Mouse (Mus musculus): ENCODE data around the gene Slc16a10. TPM values are rescaled to one million over a fixed set of nuclear protein-coding genes. Genes with fewer than 3 reads are reported as not detected.

Slc16a10 gene
- polyA plus RNA-seq (2014; fragmentation: Nextera tagmentation; extraction: Ambion mirVana) = 2.2 and 2.7 TPM in 2 replicates

GRCm38 (mm10) chr10:40141864-40142523 is at the start of gene Slc16a10:
Gene Slc16a10 (minus strand): TSS chr10:40142258.
- Histone ChIP-seq H3K4me2 (ENCODE audit: low read length) (peak within 1 kb of the TSS; percentile 84), H3K36me3 (ENCODE audit: control insufficient read depth, insufficient read depth, low read length) (no peaks in the 10 kb centered on the region), H3K27ac (ENCODE audit: low read depth, low read length) (no peak within 1 kb of the TSS), H3K9me3 (replicated peaks; ENCODE audit: control insufficient read depth, low read length) (no peaks in the 10 kb centered on the region), H3K4me1 (ENCODE audit: control insufficient read depth, insufficient read depth, low read length) (no peaks in the 10 kb centered on the region), H3K27me3 (replicated peaks; ENCODE audit: control insufficient read depth, insufficient read depth, low read length) (no peaks in the 10 kb centered on the region; the same call in 1 of the 2 replicates), H3K9ac (ENCODE audit: low read length) (peak within 1 kb of the TSS; percentile 71), H3K4me3 (ENCODE audit: low read depth, low read length) (peak within 1 kb of the TSS; percentile 61)
- DNase-seq (ENCODE audit: low spot score) (peak; percentile 95), ATAC-seq (peak; percentile 99)
- WGBS = under 1% methylated on average over 58 of the region's 76 CpGs

GRCm38 (mm10) chr10:40191338-40191979 is 49.4 kb upstream of the Slc16a10 start:
- WGBS = 70% methylated on average over 22 of the region's 22 CpGs
- no peaks in the 10 kb centered on the region for H3K36me3 ChIP-seq (ENCODE audit: control insufficient read depth, insufficient read depth, low read length)
- no peak for DNase-seq (ENCODE audit: low spot score)

GRCm38 (mm10) chr10:40190871-40191270 is 48.8 kb upstream of the Slc16a10 start:
- H3K4me1 ChIP-seq (ENCODE audit: control insufficient read depth, insufficient read depth, low read length) = no peaks in the 10 kb centered on the region
- DNase-seq (ENCODE audit: low spot score) = no peak
- H3K27ac ChIP-seq (ENCODE audit: low read depth, low read length) = no peak overlapping the region
- no peaks in the 10 kb centered on the region for H3K27me3 ChIP-seq (replicated peaks; ENCODE audit: control insufficient read depth, insufficient read depth, low read length)
- H3K4me3 ChIP-seq (ENCODE audit: low read depth, low read length) = no peak overlapping the region
- 87% methylated on average over 8 of the region's 8 CpGs for WGBS
- no peaks in the 10 kb centered on the region for H3K36me3 ChIP-seq (ENCODE audit: control insufficient read depth, insufficient read depth, low read length)
- ATAC-seq = no peak
- H3K9me3 ChIP-seq (replicated peaks; ENCODE audit: control insufficient read depth, low read length) = no peaks in the 10 kb centered on the region
- H3K4me2 ChIP-seq (ENCODE audit: low read length) = no peak overlapping the region
- H3K9ac ChIP-seq (ENCODE audit: low read length) = no peak overlapping the region

More at GRCm38 (mm10) chr10:40191338-40191979, 49.4 kb upstream of the Slc16a10 start:
- no peak for ATAC-seq
- Histone ChIP-seq H3K4me3 (ENCODE audit: low read depth, low read length) (no peak overlapping the region), H3K9me3 (replicated peaks; ENCODE audit: control insufficient read depth, low read length) (no peaks in the 10 kb centered on the region), H3K4me1 (ENCODE audit: control insufficient read depth, insufficient read depth, low read length) (no peaks in the 10 kb centered on the region), H3K9ac (ENCODE audit: low read length) (no peak overlapping the region), H3K27me3 (replicated peaks; ENCODE audit: control insufficient read depth, insufficient read depth, low read length) (no peaks in the 10 kb centered on the region), H3K4me2 (ENCODE audit: low read length) (no peak overlapping the region), H3K27ac (ENCODE audit: low read depth, low read length) (no peak overlapping the region)

- no peak overlapping the region for H3K4me2 ChIP-seq (ENCODE audit: low read length)
- no peak overlapping the region for H3K27ac ChIP-seq (ENCODE audit: low read depth, low read length)
- no peak overlapping the region for H3K4me3 ChIP-seq (ENCODE audit: low read depth, low read length)
- WGBS = 94% methylated on average over 2 of the region's 2 CpGs
- no peaks in the 10 kb centered on the region for H3K27me3 ChIP-seq (replicated peaks; ENCODE audit: control insufficient read depth, insufficient read depth, low read length)
- no peak for ATAC-seq
- no peak for DNase-seq (ENCODE audit: low spot score)
- H3K36me3 ChIP-seq (ENCODE audit: control insufficient read depth, insufficient read depth, low read length) = no peaks in the 10 kb centered on the region
- no peak overlapping the region for H3K9ac ChIP-seq (ENCODE audit: low read length)
- no peaks in the 10 kb centered on the region for H3K9me3 ChIP-seq (replicated peaks; ENCODE audit: control insufficient read depth, low read length)
- no peaks in the 10 kb centered on the region for H3K4me1 ChIP-seq (ENCODE audit: control insufficient read depth, insufficient read depth, low read length)
Observed at GRCm38 (mm10) chr10:40189689-40190088, 47.6 kb upstream of the Slc16a10 start.

DNA sequence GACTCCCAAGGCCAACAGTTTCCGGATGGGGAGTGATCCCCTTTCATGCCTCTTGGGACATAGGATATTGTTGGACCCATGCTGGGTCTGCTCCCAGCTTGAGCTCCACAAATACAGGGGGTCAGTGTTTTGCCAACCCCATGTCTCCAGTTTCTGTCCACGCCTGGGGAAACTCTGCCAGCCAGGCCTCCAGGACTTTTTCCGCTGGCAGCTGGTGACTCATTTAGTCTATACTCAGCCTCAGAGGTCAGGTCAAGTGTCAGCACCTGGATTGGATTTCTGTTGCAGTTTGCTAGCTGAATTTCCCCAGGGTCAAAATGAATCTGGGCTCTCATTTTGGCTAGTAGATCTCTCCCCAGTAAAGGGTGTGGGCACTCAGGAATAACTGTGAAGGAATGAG is 46.8 kb upstream of the Slc16a10 start:
- Histone ChIP-seq H3K4me2 (ENCODE audit: low read length) (no peak overlapping the region), H3K27ac (ENCODE audit: low read depth, low read length) (no peak overlapping the region), H3K27me3 (replicated peaks; ENCODE audit: control insufficient read depth, insufficient read depth, low read length) (no peaks in the 10 kb centered on the region), H3K4me1 (ENCODE audit: control insufficient read depth, insufficient read depth, low read length) (no peaks in the 10 kb centered on the region), H3K9me3 (replicated peaks; ENCODE audit: control insufficient read depth, low read length) (no peaks in the 10 kb centered on the region), H3K4me3 (ENCODE audit: low read depth, low read length) (no peak overlapping the region), H3K36me3 (ENCODE audit: control insufficient read depth, insufficient read depth, low read length) (no peaks in the 10 kb centered on the region), H3K9ac (ENCODE audit: low read length) (no peak overlapping the region)
- no peak for ATAC-seq
- 80% methylated on average over 3 of the region's 3 CpGs for WGBS
- no peak for DNase-seq (ENCODE audit: low spot score)

- no peaks in the 10 kb centered on the region for H3K4me1 ChIP-seq (ENCODE audit: control insufficient read depth, insufficient read depth, low read length)
- H3K27me3 ChIP-seq (replicated peaks; ENCODE audit: control insufficient read depth, insufficient read depth, low read length) = no peaks in the 10 kb centered on the region
- H3K9me3 ChIP-seq (replicated peaks; ENCODE audit: control insufficient read depth, low read length) = no peaks in the 10 kb centered on the region
- H3K36me3 ChIP-seq (ENCODE audit: control insufficient read depth, insufficient read depth, low read length) = no peaks in the 10 kb centered on the region
- H3K4me3 ChIP-seq (ENCODE audit: low read depth, low read length) = no peak overlapping the region
- H3K27ac ChIP-seq (ENCODE audit: low read depth, low read length) = no peak overlapping the region
- H3K9ac ChIP-seq (ENCODE audit: low read length) = no peak overlapping the region
- no peak overlapping the region for H3K4me2 ChIP-seq (ENCODE audit: low read length)
- ATAC-seq (no peak), DNase-seq (ENCODE audit: low spot score) (no peak)
Observed at GRCm38 (mm10) chr10:40185956-40186355, 43.9 kb upstream of the Slc16a10 start.

- H3K4me2 ChIP-seq (ENCODE audit: low read length) = no peak overlapping the region
- no peak overlapping the region for H3K27ac ChIP-seq (ENCODE audit: low read depth, low read length)
- H3K27me3 ChIP-seq (replicated peaks; ENCODE audit: control insufficient read depth, insufficient read depth, low read length) = no peaks in the 10 kb centered on the region
- no peak for ATAC-seq
- no peaks in the 10 kb centered on the region for H3K36me3 ChIP-seq (ENCODE audit: control insufficient read depth, insufficient read depth, low read length)
- H3K4me3 ChIP-seq (ENCODE audit: low read depth, low read length) = no peak overlapping the region
- DNase-seq (ENCODE audit: low spot score) = no peak
- no peaks in the 10 kb centered on the region for H3K9me3 ChIP-seq (replicated peaks; ENCODE audit: control insufficient read depth, low read length)
- H3K4me1 ChIP-seq (ENCODE audit: control insufficient read depth, insufficient read depth, low read length) = no peaks in the 10 kb centered on the region
- 84% methylated on average over 2 of the region's 2 CpGs for WGBS
- no peak overlapping the region for H3K9ac ChIP-seq (ENCODE audit: low read length)
Observed at GRCm38 (mm10) chr10:40180011-40180410, 38.0 kb upstream of the Slc16a10 start.

DNA sequence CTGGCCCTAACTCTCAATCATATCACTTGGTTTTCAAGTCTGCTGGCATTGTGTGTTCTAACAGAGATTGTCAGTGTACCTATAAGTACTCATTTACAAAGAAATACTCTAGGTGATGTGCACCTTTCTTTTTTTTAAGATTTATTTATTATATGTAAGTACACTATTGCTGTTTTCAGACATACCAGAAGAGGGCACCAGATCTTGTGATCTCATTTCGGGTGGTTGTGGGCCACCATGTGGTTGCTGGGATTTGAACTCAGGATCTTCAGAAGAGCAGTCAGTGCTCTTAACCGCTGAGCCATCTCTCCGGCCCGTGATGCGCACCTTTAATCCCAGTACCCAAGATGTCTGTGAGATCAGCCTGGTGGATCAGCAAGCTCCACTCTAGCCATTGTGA is 37.1 kb upstream of the Slc16a10 start:
- 94% methylated on average over 5 of the region's 5 CpGs for WGBS
- ATAC-seq = no peak

GRCm38 (mm10) chr10:40177323-40177962 is 35.4 kb upstream of the Slc16a10 start:
- ATAC-seq (no peak), DNase-seq (ENCODE audit: low spot score) (peak; percentile 50)
- Histone ChIP-seq H3K36me3 (ENCODE audit: control insufficient read depth, insufficient read depth, low read length) (no peaks in the 10 kb centered on the region), H3K9ac (ENCODE audit: low read length) (no peak overlapping the region), H3K9me3 (replicated peaks; ENCODE audit: control insufficient read depth, low read length) (no peaks in the 10 kb centered on the region), H3K4me3 (ENCODE audit: low read depth, low read length) (no peak overlapping the region), H3K4me2 (ENCODE audit: low read length) (no peak overlapping the region), H3K27me3 (replicated peaks; ENCODE audit: control insufficient read depth, insufficient read depth, low read length) (no peaks in the 10 kb centered on the region), H3K4me1 (ENCODE audit: control insufficient read depth, insufficient read depth, low read length) (no peaks in the 10 kb centered on the region), H3K27ac (ENCODE audit: low read depth, low read length) (no peak overlapping the region)
- 59% methylated on average over 6 of the region's 6 CpGs for WGBS

More for the DNA sequence above, 37.1 kb upstream of the Slc16a10 start:
- no peaks in the 10 kb centered on the region for H3K27me3 ChIP-seq (replicated peaks; ENCODE audit: control insufficient read depth, insufficient read depth, low read length)
- H3K27ac ChIP-seq (ENCODE audit: low read depth, low read length) = no peak overlapping the region
- no peak overlapping the region for H3K4me3 ChIP-seq (ENCODE audit: low read depth, low read length)
- no peak overlapping the region for H3K4me2 ChIP-seq (ENCODE audit: low read length)
- H3K4me1 ChIP-seq (ENCODE audit: control insufficient read depth, insufficient read depth, low read length) = no peaks in the 10 kb centered on the region
- no peaks in the 10 kb centered on the region for H3K9me3 ChIP-seq (replicated peaks; ENCODE audit: control insufficient read depth, low read length)
- H3K36me3 ChIP-seq (ENCODE audit: control insufficient read depth, insufficient read depth, low read length) = no peaks in the 10 kb centered on the region
- no peak for DNase-seq (ENCODE audit: low spot score)
- H3K9ac ChIP-seq (ENCODE audit: low read length) = no peak overlapping the region
